Mouse (Mus musculus): ENCODE data around the gene Btrc.
"Not testable (repeated sequence)": the region's sequence is repeated elsewhere in the genome, so short reads cannot be mapped to it uniquely, and the experiment has no call there.

The Btrc gene

GRCm38 (mm10) chr19:45535929-45536328, 172.4 kb downstream of the Btrc start:
- DNase-seq: no peak

GRCm38 (mm10) chr19:45537505-45537904, 174.0 kb downstream of the Btrc start:
- no peak for DNase-seq

GRCm38 (mm10) chr19:45540657-45541408, 177.3 kb downstream of the Btrc start:
- peak; percentile 46 for DNase-seq

DNA sequence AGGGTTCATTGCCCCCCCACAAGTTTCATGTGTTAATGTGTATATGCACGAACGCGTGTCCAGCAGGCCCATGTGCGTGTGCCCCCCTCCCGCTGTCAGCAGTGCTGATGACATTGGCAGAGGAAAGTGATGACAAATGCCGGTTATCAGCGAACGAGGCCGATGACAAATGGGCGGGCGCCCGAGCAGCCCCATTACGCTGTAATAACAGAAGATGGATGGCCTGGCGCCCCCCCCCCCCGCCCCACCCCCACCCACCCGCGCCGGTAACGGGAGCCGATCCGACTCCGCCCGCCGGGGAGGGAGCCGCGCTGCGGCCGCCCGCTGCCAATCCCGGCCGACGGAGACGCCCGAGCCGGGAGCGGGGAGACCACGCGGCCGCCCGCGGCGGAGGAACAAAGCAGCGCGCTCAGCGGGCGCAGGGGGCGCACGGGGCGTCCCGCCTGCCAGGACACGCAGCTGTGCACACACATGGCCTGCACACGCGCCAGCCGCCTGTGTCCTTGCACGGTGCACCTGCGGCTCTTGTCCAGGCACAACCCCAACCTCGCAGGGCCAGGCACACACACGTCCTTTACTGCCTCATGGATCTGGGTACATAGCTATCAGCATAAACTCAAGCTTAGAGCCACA, 178.0 kb downstream of the Btrc start:
- peak; percentile 72 for DNase-seq

DNA sequence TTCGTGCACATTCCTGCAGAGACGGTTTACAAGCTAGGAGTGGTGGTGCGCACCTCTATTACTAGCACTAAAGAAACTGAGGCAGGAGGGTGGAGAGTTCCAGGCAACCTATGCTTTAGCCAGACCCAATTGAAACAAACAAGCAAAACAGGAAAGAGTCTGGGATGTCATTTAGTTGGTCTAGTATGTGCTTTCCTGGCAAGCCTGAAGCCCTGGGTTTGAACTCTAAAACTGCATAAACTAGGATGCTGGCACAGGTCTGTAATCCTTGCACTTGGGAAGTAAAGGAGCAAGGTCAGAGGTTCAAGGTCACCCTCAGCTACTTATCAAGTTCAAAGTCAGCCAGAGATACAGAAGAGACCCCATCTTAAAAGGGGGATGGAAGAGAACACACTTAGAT, 178.5 kb downstream of the Btrc start:
- no peak for DNase-seq

DNA sequence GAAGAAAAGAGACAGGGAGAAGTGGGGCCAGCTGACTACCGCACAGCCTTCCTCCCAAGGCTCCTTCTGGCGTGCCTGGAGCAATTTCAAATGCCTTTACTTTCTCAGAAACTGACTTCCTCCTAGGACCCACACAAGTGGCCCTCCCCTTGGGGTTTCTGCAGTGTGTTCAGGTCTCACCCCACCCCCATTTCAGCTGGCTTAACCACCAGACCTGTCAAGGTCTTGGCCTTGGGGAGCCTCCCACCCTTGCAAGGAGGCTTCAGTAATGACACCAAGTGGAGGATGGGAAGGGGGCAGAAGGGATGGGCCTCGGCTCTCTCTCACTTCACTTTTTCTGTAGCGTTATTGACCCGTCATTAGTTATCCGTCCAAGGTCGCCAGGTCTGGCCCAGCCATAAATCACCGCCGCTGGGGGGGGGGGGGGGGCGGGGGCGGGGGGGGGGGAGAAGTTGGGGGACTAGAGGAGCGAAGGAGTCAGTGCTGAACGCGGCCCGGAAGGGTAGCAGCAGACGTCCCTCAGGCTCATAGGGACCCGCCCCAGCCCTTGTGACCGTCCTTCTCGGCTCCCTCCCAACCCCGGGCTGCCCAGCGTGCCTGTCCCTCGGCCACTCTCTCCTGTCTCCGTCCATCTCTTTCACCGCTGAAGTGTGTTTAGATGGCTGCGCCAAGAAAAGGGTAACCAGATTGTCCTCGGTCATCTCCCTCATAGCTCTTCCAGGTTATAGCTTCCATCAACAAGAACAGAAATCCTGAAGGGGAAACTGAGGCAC, 180.8 kb downstream of the Btrc start:
- DNase-seq: no peak

DNA sequence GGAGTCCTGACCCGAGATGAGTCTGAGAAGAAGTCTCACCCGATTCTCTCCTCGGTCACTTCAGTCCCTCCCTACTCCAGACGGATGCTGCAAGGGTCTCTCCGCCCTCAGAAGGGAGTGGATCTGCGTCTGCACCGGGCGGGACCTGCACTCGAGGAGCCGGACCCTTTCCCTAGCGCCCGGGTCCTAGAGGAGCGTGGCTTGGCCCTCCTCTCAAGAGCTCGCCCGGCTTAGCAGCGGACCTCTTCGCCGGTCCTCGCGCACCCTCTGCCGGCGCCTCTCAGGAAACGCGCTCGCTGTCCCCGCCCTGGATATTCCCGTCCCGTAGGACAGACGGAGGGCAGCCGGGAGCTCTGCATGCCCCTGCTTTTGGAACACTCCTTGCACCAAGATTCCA, 181.4 kb downstream of the Btrc start:
- peak; percentile 82 for DNase-seq

- DNase-seq: not testable (repeated sequence)
Measured at GRCm38 (mm10) chr19:45548196-45548595, 184.7 kb downstream of the Btrc start.

GRCm38 (mm10) chr19:45549128-45549915, 185.8 kb downstream of the Btrc start:
- no peak for DNase-seq

DNA sequence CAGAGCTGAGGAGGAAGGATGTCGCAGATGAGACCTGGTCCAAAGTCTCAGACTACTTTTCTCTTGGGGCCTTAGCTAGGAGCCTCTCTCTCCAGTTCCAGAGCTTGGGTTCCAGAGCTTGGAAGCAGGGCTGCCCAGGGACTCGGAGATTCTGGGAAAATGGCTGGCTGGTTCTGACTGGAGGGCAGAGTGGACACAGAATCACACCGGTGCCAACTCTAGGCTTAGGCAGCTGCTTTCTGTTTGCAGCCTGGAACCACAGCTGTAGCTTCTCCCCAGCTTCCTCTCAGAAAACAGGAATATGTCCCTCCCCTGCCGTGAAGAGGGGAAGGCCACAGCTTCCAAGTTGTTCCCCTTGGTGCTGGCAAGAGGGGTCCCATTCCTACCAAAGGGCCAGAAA, 186.4 kb downstream of the Btrc start:
- no peak for DNase-seq

- DNase-seq: no peak
Measured at GRCm38 (mm10) chr19:45552187-45552586, 188.7 kb downstream of the Btrc start.

- no peak for DNase-seq
Measured at GRCm38 (mm10) chr19:45554136-45554535, 190.6 kb downstream of the Btrc start.

GRCm38 (mm10) chr19:45560153-45560890, 196.8 kb downstream of the Btrc start, which contains the start of the genes Poll and Gm17018:
TSS of gene Poll (minus strand) at chr19:45560531.
TSS of gene Gm17018 (plus strand) at chr19:45560615.
- peak; percentile 84 for DNase-seq

DNA sequence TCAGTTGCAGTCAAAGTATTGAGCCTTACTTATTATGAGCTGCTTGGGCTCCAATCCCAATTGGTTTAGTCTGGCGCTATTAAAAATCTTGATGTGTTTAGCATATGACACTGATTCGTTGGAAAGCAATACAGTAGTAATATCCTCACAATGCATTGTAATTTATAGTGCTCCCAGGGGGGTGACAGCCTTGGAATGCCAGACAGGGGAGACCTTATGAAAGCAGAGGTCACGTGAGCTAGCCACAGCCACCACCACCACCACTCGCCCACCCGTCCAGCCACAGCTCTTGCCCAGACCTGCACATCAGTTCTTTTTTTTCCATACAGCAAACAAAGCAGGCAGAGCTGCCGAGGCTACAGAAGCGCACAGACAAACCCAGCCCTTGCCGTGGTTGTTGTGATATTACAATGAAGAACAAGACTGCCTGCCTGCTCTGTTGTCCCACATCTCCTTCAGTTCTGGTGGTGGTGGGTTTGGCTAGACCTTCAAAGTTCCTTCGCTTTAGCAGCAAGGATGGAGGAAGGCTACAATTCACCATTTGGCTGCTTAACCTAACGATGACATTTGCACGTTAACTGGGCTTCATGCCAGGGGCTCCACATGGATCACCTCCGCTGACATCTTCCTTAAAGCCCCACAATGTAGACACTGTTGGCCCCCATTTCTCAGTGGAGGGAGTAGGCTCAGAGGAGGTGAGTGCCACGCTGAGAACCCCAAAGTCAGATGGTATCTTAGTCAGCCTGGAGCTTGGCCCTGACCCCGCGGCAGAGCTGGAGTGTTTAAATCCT, 202.6 kb downstream of the Btrc start:
- no peak for DNase-seq

DNA sequence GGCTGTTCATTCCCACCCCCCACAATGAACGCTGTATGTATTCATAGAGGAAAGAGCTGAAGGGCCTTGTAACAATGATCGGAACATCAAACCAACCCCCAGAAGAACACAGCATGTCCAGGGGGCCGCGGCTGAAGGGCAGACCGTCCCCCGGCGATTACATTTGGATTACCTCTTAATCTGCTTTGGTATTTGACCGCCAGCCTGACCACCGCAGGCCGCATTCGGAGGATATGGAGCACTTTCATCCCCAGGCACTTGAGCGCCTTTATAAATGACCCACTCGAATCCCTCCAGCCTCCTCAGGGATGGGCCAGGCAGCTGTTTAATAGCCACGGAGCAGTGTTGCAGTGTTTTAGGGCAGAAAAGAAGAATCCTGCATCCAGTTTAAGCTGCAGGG, 203.8 kb downstream of the Btrc start:
- no peak for DNase-seq

GRCm38 (mm10) chr19:45573033-45573432, 209.5 kb downstream of the Btrc start:
- no peak for DNase-seq

GRCm38 (mm10) chr19:45573861-45574267, 210.3 kb downstream of the Btrc start:
- DNase-seq: peak; percentile 73

DNA sequence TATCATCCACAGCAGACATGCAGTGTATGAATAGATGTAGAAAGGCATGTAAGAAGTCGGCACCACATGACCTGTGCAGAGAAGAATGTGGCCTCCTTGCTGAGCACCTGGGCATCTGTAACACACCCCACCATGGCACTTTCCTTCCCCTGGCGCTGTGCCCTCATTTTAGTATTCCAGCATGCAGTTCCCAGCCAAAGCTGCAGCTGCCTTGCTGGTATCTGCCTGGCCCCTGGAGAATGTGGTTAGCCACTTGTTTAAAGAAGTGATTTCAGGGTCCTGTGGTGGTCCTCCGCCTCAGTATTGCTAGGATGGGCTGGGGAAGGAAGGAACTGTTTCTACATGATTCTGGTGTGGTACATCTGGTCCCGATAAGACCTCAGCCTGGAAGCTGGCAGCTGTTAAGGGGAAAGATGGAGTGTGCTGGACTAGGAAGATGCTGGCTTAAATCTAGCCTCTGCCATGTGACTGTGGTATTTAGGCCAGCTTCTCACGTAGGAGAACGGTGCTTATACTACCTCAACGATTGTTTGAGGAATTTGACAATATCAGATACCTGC, 210.9 kb downstream of the Btrc start:
- DNase-seq: no peak

DNA sequence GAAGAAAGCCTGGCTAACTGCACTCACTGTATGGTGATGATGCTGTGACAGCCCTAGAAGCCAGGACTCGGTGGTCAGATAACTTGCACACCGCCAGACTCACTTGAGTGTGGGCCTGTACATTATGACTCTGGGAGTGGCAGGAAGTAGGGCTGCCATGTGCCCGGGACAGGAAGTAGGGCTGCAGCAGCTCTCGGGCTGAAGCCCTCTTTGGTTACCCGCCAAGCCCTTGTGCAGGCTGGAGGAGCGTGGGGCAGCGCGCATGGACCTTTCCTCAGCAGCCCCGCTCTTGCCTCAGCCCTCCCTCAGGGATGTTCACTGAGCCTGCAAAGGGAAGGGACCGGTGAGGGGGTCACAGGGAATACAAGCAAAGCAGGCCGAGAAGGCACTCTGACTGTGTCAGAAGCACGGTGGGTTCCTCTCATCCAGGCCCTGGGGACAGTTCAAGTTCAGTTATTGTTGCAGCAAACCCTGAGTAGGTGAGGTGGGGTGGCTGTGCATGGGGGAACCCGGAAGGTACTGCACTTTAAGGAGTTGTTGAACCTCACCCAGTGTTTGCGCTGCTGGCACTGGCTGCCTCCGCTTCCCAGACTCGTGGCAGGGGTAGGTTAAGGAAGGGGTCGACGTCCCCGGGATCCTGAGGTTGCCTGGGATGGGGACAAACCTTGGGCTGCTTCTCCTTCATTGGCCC, 211.6 kb downstream of the Btrc start:
- no peak for DNase-seq

- no peak for DNase-seq
Measured at GRCm38 (mm10) chr19:45575632-45576001, 212.1 kb downstream of the Btrc start.

Measured in right cerebral cortex, postnatal 4 days (tissue).